Mouse (Mus musculus): Measurements from ENCODE around the gene Ltbp4.

Ltbp4 gene

DNA sequence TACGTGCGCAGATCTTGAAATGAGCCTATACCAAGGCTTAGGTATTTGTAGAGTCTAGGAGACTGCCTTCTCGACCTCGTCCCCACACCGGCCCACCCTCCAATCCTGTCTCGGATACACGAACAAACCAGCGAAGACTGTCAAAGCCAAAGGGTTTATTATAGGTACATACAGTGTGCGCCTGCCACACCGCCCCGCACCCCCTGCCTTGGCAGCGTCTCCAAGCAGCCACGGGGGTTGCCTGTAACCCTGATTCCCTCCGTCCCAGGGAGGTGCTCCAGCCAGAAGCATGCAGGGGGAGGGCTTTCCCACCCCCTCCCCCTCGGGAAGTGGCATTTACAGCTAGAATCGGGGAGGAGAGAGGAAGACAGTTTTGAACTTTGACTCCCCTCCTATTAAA is 18.8 kb upstream of the Ltbp4 start:
- DNase-seq (ENCODE audit: low read depth, low spot score): peak; percentile 85

DNA sequence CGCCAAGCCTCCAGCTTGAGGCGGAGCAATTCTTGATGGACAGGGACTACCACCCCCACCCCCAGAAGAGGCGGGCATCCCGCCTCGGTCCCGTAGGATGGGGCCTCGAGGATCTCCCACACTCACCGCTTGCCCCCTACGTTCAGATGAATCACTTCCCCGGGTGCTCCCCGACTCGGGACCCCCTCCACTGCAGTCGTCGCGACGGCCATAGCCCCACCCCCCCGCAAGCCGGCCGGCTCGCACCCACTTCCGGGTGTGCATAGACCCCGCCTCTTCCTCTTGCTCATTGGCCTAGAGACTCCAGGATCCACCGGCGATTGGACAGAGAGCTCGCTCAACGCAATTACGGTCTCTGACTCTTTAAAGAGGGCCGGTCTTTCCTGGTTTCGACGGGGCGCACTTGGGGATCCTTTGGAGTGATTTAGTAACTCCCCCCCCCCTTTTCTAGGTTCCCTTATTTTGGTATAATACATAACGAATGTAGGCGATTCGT is 18.3 kb upstream of the Ltbp4 start, which contains the start of gene Shkbp1:
Gene Shkbp1 (minus strand): TSS at position 275 of the 496 bp plus-strand sequence.
- peak; percentile 94 for DNase-seq (ENCODE audit: low read depth, low spot score)

DNA sequence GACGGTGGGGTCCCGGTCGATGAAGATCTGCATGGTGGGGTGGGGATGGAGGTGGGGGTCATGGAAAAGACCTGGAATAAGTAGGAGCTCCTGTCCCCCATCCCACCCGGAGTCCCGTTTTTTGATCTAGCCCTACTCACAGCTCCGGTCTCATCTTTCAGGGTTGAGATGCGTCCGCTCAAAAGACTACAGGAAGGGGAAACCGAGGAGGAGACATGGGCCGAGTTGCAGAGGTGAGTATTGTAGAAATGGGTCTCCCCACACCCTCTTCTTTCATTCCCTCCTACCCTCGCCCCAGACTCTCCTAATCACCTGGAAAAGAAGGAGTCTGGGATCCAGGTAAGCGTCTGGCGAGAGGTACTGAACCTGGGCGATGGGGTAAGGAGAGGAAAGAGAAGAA is 17.8 kb upstream of the Ltbp4 start:
- DNase-seq (ENCODE audit: low read depth, low spot score): no peak

DNA sequence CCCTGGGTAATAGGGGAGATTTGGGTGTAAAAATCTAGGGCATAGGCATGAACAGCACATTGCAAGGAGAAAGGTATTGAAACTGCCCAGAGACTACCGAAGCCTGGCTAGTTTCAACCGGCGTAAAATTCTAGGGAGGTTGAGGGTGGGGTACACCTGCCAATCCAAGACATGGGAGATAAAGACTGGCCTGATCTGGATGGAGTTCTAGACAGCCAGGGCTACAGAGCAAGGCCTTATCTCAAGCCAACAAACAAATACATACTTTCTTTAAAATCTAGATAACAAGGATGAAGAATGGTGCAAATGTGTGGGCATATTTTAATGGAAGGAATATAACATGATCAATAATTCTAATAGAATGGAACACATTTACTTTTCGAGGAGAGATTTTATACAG is 17.3 kb upstream of the Ltbp4 start:
- DNase-seq (ENCODE audit: low read depth, low spot score): no peak

DNA sequence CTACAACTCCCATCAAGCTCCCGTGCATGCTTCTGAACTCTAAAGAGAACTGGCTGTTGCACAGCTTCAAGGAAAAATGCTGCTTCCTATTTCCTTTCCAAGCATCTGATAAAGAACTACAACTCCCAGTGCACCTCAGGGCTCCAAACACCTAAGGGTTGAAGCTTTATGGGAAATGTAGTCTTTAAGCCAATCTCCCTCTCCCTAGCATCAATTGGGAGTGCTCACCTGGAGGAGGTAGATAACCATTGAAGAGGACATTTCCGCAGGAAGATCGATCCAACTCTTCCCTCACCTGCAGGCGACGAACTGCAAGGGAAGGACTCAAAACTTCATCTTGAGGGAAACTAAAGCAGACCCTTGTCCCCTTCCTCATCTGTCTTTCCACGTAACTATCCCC is 16.7 kb upstream of the Ltbp4 start:
- DNase-seq (ENCODE audit: low read depth, low spot score): no peak

DNA sequence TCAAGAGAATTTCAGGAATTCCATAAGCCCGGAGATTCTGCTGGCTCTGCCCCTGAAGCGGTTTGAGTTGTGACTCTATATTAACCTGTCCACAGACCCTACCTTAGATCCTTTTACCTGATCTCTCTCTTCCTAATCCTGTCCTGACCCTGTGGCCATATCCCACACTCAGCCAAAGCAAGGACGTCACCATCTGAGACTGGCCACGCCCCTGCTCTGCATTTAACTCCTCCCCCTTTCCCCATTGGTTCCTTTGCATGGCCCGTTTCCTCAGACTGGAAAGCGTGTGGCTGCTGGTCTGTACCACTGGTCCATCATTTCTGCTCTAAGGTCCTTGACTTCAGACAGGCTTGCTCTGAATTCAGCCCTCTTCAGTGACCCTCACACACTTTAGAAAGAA is 8.0 kb upstream of the Ltbp4 start:
- DNase-seq (ENCODE audit: low read depth, low spot score): no peak

DNA sequence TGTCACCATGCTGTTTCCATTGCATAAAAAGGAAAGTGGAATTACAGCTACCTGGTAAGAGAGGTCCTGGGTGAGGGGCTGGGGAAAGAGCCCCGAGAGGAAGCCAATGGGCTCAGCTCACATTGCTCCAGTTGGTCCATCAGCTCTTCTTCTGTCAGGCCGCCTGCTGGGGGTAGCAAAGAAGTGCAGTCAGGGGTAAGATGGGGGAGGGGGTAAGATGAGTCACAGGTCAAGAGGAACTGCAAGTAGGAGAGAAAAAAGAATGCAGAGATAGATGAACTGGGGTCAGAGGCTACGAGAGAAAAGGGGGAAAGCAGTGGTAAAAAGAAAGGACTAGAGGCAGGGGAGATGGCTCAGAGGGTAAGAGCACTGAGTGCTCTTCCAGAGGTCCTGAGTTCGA is 5.1 kb upstream of the Ltbp4 start:
- peak; percentile 82 for DNase-seq (ENCODE audit: low read depth, low spot score)

DNA sequence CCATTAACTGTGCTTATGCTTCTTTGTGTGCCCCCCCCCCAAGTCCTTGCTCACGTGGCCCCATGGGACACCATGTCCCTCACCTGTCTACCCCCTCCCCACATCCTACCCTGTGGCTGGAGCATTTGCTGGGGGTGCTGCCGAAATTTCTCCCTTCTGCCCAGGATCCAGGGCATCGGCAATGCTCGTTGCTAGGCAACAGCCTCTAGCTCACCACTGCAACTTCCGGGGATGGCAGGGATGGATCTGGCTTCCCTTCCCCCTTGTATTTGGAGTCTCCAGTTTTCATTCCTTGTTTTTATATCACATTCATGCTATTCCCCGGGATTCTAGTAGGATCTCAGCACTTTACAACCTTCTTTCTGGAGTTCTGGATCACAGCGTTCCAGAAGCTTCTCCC is 2.0 kb upstream of the Ltbp4 start:
- DNase-seq (ENCODE audit: low read depth, low spot score): no peak

DNA sequence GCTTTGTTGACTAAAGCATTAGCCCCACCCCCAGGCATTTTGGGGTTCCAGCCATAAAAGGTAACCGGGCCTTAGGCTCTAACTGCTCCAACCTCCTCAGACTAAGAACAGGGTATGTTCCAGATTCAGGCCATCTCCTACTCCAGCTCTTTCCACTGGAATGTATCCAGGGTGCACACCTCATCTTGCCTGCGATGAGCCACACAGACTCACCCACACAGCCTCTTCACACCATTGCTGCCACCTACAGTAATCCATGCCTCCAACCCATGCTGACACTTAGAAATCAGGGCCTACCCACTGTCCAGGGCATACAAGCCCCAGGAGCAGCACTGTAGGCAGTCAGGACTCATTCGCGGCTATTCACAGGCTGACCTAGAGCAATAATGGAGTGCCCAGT is 1.6 kb upstream of the Ltbp4 start:
- DNase-seq (ENCODE audit: low read depth, low spot score): no peak

DNA sequence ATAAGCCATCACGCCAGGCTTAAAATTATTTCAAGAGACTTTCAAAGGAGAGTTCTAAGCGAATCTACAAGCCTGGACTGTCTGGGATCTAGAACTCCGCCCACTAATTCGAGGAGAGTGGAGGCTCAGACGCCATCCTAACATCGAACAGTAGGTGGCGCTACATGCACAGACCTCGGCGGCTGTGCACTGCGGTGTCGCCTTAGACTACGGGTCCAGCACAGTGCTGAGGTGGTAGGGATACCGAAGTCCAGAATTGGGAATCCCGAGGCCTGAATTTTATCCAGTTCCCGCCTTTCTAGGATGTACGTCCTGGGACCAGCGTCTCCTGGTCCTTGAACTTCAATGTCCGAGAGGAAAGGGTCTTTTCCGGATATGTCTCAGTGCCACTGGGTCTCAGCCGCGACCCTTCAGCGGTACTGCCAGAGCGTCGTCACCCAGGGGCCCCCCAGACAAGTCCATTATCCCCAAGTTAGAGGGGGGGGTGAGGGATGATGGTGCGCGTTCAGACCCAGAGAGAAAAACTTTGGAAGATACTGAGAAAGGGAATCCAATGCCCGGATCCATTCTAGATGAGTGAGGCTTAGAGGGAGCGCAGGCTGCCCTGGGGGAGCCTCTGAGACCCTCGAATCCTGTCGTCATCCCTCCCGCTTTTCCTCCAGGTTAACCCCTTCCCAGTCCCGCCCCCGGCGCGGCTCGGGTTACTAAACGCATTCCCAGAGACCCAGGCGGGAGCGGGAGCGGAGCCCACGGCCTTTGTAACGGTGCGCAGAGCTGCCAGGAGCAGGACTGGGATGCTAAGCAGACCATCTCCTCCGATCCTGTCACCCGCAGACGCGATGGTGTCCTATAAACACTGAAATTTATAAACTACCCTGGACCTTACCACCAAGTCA is 1.3 kb downstream of the Ltbp4 start:
- DNase-seq (ENCODE audit: low read depth, low spot score): peak; percentile 84

DNA sequence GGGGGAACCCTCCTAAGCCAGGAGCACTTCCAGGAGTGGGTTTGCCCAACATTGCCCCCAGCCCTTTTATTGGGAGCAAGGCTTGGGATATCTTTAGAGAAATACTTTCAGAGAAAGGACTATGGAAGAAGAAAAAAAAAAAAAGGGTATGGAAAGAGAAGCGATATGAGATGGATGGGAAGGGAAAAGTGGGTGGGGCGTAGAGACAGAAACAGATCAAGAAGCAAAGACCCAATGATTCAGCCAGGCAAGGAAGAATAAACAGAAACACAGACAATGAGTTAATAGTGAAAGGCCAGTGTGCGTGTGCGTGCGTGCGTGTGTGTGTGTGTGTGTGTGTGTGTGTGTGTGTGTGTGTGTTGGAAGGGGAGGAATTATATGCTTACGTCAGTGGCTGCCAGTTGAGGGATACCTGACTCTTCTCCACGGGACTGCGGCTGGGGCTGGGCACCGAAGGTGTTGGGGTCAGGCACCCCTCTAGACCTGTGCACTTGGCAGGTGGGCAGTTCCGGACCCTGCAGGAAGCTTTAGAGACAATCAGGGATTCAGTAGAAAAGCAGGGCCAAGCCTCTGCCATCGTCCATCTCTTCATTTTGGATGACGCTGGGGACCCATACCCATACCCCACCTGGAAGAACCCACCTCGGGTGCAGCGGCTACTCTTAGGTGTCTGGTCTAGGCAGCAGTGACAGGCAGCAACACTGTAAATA is 2.3 kb downstream of the Ltbp4 start:
- no peak for DNase-seq (ENCODE audit: low read depth, low spot score)

DNA sequence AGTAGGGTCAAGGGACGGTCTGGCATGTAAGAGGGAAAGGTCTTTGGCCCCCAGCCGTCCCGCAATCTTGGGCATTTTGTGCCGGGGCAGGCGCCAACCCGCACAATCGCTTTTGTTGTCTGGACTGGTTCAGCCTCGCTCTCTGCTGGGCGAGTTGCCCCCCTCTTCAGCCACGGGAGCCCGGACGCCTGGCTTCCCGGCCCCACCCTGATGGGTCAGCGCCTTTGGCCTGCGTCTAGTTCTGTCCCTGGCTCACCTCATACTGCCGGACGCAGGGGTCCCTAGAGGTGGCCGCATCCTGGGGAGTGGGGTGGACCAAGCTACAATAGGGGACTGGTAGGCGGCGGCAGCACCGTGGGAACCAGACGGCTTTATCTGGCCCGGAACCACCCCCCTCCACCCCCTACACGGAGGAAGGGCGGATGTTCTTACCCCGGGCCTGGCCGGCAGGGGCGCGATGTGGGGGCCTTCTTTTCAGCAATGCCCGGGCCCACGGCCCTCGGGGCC is 3.0 kb downstream of the Ltbp4 start:
- no peak for DNase-seq (ENCODE audit: low read depth, low spot score)

DNA sequence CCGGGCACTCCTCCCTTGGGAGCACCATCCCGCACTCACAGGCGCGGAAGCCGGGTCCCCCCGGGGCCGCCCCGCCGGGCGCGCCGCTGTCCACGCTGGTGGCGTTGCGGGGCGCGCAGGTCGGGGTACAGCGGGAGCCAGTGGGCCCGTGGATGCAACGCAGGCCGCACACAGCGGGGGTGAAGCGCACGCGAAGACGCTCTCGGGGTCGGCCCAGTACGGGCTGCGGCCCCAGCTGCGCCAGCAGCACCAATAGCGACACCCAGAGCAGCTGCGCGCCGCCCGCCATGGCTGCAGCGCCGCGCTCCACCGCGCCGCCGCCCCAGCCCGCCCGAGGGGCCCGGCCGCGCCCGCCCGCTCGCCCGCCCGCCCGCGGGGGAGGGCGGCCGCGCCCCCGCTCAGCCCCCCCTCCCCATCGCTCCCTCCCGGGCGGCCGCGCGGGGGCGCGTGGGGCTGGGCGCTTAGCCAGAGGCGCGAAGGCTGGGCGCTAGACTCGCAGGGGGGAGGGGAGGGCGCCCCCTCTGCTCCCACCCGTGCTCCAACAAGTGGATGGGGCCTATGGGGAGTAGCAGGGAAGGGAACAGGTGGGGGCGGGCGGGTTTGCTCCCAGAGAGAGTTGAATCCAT is 4.1 kb downstream of the Ltbp4 start:
- peak; percentile 70 for DNase-seq (ENCODE audit: low read depth, low spot score)

DNA sequence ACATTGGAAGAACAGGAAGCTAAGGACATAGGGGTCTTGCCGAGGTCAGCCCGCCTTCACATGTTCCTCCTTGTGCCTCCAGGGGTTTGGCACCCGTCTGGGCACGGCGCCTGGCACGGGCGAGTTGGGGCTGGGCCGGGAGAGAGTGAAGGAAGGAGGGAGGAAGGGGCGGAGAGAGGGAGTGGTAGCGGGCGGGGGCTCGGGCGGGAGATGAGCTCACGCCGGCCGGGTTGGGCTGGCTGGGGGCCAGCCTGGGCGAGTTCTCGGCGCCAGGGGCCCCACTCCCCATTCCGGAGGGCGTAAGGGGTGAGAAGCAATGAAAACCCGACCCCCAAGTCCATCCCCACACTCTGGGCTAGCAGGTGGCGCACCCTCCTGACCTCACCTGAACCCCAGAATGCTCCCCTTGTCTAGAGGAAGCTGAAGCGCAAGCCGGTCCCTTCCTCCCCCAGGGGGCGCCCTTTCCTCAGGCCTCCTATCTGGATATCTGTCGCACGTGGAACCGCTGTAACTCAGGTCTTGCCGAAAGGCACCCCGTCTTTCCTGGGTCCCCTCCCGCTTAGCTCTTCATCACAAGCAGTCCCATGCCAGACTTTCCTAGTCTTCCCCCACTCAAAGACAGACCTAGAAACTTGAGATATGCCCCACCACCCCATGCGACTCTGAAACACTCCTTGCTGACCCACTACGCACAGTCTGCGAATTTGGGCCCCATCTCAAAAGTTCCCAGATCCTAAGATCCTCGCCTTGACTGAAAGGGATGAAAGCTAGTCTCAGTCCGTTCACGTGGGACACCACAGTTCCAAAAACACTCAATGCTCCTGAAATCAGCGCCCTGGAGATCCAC is 4.9 kb downstream of the Ltbp4 start:
- DNase-seq (ENCODE audit: low read depth, low spot score): peak; percentile 96

DNA sequence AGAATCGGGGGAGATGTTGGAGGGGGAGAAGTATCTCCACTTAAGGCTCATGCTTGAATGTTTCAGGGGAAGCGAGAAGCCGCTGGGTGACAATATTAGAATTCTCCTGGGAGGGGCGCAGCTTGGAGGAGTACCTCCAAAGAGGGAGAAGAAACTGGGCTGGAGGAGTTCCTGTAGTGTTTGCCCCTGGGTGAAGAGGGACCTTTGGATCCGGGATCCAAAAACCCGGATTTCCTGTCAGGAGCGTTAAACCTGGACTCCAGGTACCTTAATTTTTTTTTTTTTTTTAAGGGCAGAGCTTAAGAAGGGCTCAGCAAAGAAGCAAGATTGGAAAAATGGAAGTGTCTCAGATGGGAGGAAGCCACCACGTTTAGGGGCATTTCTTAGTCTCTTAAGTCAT is 5.6 kb downstream of the Ltbp4 start:
- peak; percentile 69 for DNase-seq (ENCODE audit: low read depth, low spot score)

DNA sequence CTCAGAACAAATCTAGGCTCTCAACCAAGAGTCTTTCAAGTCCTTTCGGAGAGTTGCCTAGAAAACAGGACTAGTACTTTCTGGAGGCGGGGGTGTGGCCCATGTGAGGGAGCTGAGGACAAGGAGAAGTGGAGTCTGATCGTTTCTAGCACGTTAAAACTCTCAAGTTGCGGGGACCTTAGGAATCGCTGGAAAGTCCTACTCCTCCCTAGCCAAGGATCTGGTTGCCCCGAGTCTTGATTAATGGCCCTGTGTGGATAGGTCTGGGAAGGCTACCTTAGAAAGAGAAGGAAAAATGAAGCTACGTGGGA is 6.0 kb downstream of the Ltbp4 start:
- DNase-seq (ENCODE audit: low read depth, low spot score): no peak

DNA sequence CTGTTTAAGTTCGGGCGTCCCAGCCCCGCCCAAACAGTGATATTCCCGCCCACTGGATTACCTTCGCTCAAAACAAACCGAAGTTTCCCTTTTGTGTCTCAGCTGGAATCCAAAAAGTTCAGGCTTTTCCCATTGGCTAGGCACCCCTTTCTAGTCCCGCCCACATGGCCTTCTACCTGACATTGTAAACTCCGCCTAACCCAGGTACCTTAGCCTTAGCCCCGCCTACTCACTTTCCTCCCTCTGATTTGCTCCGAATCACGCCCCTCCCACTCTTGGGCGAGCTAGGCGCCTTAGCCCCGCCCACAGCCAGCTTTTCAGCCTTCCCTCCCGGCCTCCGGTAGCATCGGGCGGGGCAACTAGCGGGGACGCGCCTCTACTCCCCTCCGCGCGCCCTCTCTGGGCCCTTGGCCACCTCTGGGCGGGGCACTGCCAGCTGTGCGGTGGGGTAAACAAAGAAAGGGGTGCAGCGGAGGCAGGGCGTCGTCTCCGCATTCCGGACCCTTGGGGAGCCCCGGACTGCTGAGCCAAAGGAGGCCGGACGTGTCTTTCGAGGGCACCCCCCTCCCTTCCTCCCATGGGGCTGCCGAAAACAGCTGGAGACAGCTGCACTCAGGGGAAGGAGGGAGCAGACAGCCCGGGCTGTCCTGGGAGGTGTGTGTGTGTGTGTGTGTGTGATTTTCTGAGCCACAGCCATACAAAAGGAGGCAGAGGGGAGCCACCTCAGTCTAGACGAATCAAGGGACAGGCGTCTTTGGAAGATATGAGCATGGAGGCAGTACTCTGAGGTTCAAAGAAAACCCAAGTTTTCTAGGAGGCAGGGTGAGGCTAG is 6.6 kb downstream of the Ltbp4 start:
- DNase-seq (ENCODE audit: low read depth, low spot score): peak; percentile 100

DNA sequence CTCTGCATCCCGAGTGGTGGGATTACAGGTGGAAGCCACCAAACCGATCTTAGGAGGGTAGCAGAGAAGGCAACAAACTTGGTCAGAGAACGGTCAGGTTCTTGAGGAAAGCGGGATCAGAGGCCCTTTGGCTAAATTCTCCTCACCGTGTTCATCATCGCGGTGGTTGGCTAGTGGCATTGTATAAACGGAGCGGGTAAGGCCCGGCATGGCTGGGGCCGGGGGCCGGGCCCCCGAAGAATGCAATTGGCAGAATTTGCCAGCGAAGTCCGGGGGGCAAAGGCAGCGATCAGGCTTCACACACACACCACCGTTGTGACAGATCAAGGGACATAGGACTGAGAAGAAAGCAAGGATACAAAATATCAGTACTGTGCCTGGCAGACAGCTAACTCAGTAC is 7.5 kb downstream of the Ltbp4 start:
- peak; percentile 75 for DNase-seq (ENCODE audit: low read depth, low spot score)

DNA sequence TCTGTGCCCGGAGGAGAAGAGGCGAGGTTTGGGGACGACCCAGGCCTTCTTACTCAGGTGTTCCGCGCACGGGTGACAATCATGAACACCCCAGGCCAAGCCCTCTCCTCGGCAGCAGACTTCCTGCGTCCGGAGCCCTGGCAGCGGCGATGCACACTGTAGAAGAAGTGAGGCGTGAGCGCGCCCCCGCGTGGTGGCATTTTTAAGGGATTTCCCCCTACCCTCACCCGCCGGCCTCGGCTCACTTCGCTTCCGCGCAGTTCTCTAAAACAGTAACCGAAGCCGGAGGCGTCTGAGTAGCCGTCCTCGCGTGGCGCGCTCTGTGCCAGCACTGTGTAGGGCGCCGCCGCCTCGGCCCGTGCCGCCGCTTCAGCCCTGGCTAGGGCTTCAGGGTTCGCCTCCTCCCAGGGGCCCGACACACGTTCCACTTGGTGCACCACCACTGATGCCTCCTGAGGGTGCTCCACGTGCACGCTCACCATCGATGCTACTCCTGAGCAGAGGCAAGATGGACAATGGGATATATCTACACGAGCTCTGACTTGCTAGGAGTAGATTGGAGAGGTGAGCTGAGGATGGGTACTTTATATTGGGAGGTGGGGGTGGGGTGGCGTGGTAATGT is 8.1 kb downstream of the Ltbp4 start:
- peak; percentile 94 for DNase-seq (ENCODE audit: low read depth, low spot score)

DNA sequence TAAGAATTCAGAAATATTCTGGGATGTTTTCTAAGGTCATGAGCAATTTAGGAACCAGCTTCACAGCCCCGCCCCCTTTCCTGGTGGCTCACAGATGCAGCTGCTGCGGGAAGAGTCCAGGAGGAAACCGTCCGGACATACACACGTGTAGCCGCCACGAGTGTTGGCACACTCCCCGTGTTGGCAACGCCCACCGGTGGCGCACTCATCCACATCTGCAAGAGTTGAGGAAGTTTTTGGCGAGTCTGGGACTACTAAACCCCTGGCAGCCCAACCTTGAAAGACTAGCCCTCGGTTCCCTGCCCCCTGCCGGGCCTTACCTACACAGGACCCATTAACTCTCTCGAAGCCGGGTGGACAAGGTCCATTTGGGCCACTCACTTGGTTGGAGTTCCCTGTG is 8.8 kb downstream of the Ltbp4 start:
- no peak for DNase-seq (ENCODE audit: low read depth, low spot score)
